Mouse (Mus musculus) neural tube, embryonic 12.5 days (tissue): ENCODE measurements at regions not wholly inside any gene's neighbourhood (a gene's known extent, or its start where the extent isn't known, plus 50 kb on each side); places are given as distances from the start of the nearest gene placed in this dataset.
A peak's percentile ranks its signal among the peaks of the same experiment; 100 is the strongest.

Source experiments
- ATAC-seq: fragments of 200-750 bp; cut with Nextera tagmentation; 2 replicates; pipeline ENCODE4 v1.8.0; 2017; ENCODE audit warnings: low read depth, mild to moderate bottlenecking, moderate TSS enrichment, moderate library complexity; ENCODE audit not compliant: low FRiP score
- H3K27ac ChIP-seq: fragments of 300-500 bp; sonication (generic); 2 replicates; pipeline ENCODE4 v1.5.1; 2016
- H3K27me3 ChIP-seq: fragments of 300-500 bp; sonication (generic); replicated peaks from 2 replicates; pipeline ENCODE4 v1.6.1; 2016; ENCODE audit warnings: mild to moderate bottlenecking
- H3K36me3 ChIP-seq: fragments of 300-500 bp; sonication (generic); 2 replicates; pipeline ENCODE4 v1.6.1; 2016; ENCODE audit warnings: mild to moderate bottlenecking
- H3K4me1 ChIP-seq: fragments of 300-500 bp; sonication (generic); 2 replicates; pipeline ENCODE4 v1.6.1; 2016
- H3K4me2 ChIP-seq: fragments of 300-500 bp; sonication (generic); replicated peaks from 2 replicates; pipeline ENCODE4 v1.6.1; 2016; ENCODE audit warnings: mild to moderate bottlenecking
- H3K4me3 ChIP-seq: fragments of 300-500 bp; sonication (generic); 2 replicates; pipeline ENCODE4 v1.5.1; 2016
- H3K9ac ChIP-seq: fragments of 300-500 bp; sonication (generic); 2 replicates; pipeline ENCODE4 v1.6.1; 2016; ENCODE audit warnings: mild to moderate bottlenecking
- H3K9me3 ChIP-seq: fragments of 300-500 bp; sonication (generic); 2 replicates; pipeline ENCODE4 v1.6.1; 2016; ENCODE audit warnings: mild to moderate bottlenecking
- WGBS: fragments of 180-500 bp; shearing (Covaris S2); methylation state at CpG from one replicate; pipeline ENCODE4 v1.1.7; 2016; 5-methylcytosine and 5-hydroxymethylcytosine counted together

DNA sequence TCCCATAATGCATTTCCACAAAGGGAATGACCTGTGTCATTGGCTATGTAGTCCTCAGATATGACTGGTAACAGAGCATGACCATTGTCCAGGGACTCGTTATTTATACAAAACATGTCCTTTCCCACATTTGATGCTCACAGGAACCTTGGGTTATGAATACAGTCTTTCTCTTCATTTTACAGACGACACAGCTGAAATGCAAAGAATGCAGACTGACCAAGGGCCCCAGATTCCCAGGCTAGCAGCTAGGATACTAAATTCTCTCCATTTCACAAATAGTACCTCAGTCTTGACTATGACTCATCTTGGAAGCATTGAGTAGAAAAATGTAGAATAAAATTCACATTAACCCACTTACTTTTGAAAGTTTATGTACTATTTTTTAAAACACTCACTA is 182.7 kb upstream of the Sox4 start:
- no peak overlapping the region for H3K9ac ChIP-seq
- 83% methylated on average over 2 of the region's 2 CpGs for WGBS
- no peaks in the 10 kb centered on the region for H3K27me3 ChIP-seq
- no peak for ATAC-seq
- H3K9me3 ChIP-seq, result no peaks in the 10 kb centered on the region
- no peak overlapping the region for H3K4me2 ChIP-seq
- no peaks in the 10 kb centered on the region for H3K4me1 ChIP-seq
- no peak overlapping the region for H3K27ac ChIP-seq
- no peaks in the 10 kb centered on the region for H3K36me3 ChIP-seq
- H3K4me3 ChIP-seq, result no peak overlapping the region

DNA sequence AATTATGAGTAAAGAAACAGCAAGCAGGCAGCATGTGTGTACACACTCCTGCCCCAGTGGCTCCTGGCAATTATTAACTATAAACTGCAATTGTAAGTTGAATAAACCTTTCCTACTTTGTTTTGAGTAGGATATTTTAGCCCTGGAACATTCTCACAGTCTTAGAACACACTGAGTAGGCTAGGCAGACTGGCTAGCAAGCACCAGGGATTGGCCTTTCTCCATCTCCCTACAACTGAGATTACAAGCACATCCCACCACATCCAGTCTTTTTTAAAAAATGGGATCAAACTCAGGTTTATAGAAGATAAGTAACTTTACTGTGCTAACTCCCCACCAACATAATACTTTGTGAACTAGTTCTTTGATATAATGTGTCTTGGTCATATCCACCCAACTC is 174.0 kb upstream of the Sox4 start:
- no peak for ATAC-seq
- Histone ChIP-seq H3K4me1 (no peaks in the 10 kb centered on the region), H3K36me3 (no peaks in the 10 kb centered on the region), H3K4me2 (no peak overlapping the region), H3K9ac (no peak overlapping the region), H3K4me3 (no peak overlapping the region), H3K27me3 (no peaks in the 10 kb centered on the region), H3K27ac (no peak overlapping the region), H3K9me3 (no peaks in the 10 kb centered on the region)

DNA sequence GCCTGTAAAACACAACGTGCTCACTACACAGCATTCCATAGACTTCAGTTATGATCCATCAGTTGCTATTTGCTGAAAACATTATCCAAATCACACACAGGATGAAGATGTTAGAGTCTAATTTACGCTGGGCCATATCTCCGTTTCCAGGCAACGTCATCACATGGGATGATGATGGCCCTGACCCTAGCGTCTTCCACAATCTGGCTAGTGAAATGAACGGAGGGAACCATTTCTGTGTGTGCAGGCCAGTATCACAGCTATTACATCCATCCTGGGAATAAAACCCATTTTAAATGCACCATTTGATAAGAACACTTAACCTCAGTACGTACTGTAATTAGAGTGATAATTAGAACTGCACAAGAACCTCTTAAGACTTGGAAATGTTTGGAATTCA is 170.0 kb upstream of the Sox4 start:
- no peak overlapping the region for H3K27ac ChIP-seq
- WGBS, result 69% methylated on average over 7 of the region's 7 CpGs

DNA sequence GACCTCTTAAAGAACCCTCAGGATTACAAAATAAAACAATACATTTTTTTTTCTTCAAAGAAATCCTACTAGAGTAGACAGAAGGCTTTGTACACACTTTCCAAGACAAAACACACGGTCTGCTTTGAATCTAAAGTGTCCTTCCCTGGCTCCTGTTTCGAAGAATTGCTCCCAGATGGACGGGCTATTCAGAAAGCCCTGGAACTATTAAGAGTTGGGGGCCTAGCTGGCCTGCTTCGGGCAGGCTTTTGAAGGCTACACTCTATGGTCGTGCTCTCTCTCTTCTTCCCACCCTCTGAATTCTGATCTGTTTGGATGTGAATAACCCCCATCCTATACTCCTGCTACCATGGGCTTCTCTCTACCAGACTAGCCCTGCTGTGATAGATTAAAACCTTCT is 167.6 kb upstream of the Sox4 start:
- no peak for ATAC-seq
- H3K27me3 ChIP-seq, result no peaks in the 10 kb centered on the region
- H3K36me3 ChIP-seq, result no peaks in the 10 kb centered on the region
- no peak overlapping the region for H3K4me2 ChIP-seq
- H3K4me3 ChIP-seq, result no peak overlapping the region
- H3K9me3 ChIP-seq, result no peaks in the 10 kb centered on the region
- H3K4me1 ChIP-seq, result no peaks in the 10 kb centered on the region
- no peak overlapping the region for H3K9ac ChIP-seq
- 89% methylated on average over 5 of the region's 5 CpGs for WGBS
- no peak overlapping the region for H3K27ac ChIP-seq

More for the DNA sequence above, 170.0 kb upstream of the Sox4 start:
- Histone ChIP-seq H3K27me3 (no peaks in the 10 kb centered on the region), H3K9ac (no peak overlapping the region), H3K9me3 (no peaks in the 10 kb centered on the region), H3K4me1 (no peaks in the 10 kb centered on the region), H3K4me2 (no peak overlapping the region), H3K36me3 (no peaks in the 10 kb centered on the region), H3K4me3 (no peak overlapping the region)
- no peak for ATAC-seq

DNA sequence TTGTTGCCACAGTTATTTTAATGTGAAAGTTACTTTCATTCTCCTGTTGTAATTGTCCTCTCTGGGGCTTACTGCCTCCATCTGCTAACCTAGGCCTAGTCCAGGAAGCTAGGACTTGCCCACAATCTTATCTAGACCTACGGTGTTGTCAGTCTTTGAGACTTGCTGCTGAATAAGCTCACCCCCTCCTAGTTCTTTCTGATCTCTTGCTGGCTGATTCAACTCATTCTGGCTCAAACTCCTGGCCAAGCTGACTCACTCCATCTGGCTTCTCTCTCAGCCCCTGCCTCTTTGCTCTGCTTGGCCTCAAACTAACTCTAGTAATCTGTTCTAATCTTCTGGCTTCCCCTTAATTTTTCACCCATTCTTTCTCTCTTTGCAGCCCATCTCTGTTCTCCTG is 165.8 kb upstream of the Sox4 start:
- no peaks in the 10 kb centered on the region for H3K27me3 ChIP-seq
- no peak overlapping the region for H3K9ac ChIP-seq
- H3K36me3 ChIP-seq, result no peaks in the 10 kb centered on the region
- no peak overlapping the region for H3K4me2 ChIP-seq
- H3K27ac ChIP-seq, result no peak overlapping the region
- no peak overlapping the region for H3K4me3 ChIP-seq
- no peak for ATAC-seq
- H3K9me3 ChIP-seq, result no peaks in the 10 kb centered on the region
- no peaks in the 10 kb centered on the region for H3K4me1 ChIP-seq
- 90% methylated on average over 1 of the region's 1 CpGs for WGBS

DNA sequence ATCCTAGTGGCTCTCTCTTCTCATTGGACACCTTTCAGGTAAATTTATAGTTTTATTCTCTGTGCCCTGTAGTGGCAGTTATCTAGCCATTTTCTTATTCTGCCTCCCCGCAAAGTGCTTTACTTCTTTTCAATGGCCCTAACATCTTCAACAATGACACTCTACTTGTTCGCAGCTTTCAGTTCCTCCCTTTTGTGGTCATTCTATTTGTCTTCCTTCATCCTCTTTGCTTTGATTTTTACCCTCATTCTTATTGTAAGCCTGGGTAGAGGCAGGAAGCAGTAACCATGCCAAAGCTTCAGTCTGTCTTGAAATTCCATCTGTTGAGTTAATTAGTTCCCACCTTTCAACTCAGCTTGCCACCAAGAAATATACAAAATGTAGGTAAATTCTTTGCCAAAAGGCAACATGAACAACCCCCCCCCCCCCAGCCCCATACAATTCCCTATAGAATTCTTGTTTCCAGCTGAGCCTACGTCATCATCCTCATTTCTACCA is 161.5 kb upstream of the Sox4 start:
- no peaks in the 10 kb centered on the region for H3K4me1 ChIP-seq
- H3K27ac ChIP-seq, result no peak overlapping the region
- 78% methylated on average over 3 of the region's 3 CpGs for WGBS
- H3K9ac ChIP-seq, result no peak overlapping the region
- H3K4me3 ChIP-seq, result no peak overlapping the region
- H3K4me2 ChIP-seq, result no peak overlapping the region
- no peaks in the 10 kb centered on the region for H3K27me3 ChIP-seq
- no peaks in the 10 kb centered on the region for H3K9me3 ChIP-seq
- no peaks in the 10 kb centered on the region for H3K36me3 ChIP-seq
- no peak for ATAC-seq

DNA sequence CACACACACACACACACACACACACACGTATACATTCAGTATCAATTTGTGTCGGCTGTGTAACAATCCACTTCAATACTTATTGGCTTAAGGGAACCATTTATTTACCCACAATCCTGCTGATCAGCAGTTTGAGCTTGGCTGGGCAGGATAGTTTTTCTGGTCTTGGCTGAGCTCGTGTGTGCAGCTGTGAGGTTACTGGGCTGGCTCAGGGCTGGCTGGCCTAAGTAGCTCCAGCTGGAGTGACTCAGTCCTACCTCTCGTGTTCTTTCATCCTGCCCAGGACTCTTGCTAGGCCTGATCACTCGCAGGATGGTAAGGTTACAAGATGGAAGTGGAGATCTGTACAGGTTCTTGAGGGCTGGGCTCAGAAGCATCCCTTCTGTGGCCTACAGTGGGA is 156.6 kb upstream of the Sox4 start:
- Histone ChIP-seq H3K36me3 (no peaks in the 10 kb centered on the region), H3K4me2 (no peak overlapping the region), H3K4me1 (no peaks in the 10 kb centered on the region), H3K9me3 (no peaks in the 10 kb centered on the region), H3K9ac (no peak overlapping the region), H3K27ac (no peak overlapping the region), H3K4me3 (no peak overlapping the region), H3K27me3 (no peaks in the 10 kb centered on the region)
- no peak for ATAC-seq
- WGBS, result 77% methylated on average over 5 of the region's 5 CpGs

DNA sequence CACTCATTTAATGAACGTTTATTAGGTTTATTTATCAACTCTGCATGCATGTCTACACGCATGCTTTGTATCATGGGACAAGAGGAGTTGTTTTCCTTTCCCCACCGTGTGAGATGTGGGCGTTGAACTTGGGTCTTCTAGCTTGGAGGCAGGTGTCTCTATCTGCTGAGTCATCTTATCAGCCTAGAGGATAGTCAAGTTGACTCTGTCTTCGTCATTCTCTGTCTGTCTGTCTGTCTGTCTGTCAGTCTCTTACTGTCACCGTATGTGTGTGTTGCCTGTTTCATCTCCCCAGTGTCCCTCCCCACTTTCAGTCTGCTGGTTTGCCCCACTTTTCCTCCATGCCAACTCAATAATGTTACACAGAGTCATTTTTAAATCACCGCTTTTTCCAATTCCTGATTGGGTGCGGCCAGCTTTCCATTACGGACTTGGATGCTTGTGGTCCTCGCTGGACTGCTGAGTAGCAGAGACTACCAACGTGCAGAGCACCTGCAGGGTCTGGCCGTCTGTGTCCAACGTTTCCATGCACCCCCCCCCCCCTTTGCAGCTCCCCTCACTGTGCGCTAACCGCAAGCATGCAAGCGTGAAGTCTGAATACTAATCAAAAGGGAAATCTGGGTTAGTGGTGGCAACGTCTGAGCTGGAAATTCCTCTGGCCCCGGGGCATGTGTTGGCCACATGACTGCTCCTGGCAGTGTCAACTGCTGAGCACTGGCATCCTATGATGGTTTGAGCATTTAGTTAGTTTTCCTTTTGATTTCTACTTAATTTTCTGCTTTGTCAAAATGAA is 155.7 kb upstream of the Sox4 start:
- H3K9me3 ChIP-seq, result no peaks in the 10 kb centered on the region
- H3K27me3 ChIP-seq, result no peaks in the 10 kb centered on the region
- no peak overlapping the region for H3K9ac ChIP-seq
- WGBS, result 78% methylated on average over 18 of the region's 18 CpGs
- H3K36me3 ChIP-seq, result no peaks in the 10 kb centered on the region
- H3K4me2 ChIP-seq, result no peak overlapping the region
- H3K4me1 ChIP-seq, result no peaks in the 10 kb centered on the region
- no peak for ATAC-seq
- H3K27ac ChIP-seq, result no peak overlapping the region
- H3K4me3 ChIP-seq, result no peak overlapping the region

DNA sequence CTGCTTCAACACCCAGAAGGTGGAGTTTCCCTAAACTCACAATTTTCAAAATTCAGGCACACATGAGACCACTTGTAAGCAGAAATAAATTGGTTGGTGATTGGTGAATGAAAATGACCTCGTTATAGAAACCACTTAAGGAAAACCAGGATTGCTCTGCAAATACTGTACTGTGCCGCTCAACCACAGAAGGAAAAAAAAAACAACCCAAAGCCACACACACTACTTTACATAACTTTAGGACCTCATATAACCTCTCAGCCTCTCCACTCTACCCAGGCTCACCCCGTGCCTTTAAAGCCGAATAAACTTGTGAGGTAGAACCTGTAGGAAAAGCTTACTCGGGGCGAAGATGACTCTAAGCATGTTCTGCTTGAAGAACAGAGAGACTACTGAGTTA is 154.7 kb upstream of the Sox4 start:
- H3K9me3 ChIP-seq, result no peaks in the 10 kb centered on the region
- H3K4me3 ChIP-seq, result no peak overlapping the region
- no peaks in the 10 kb centered on the region for H3K4me1 ChIP-seq
- H3K9ac ChIP-seq, result no peak overlapping the region
- WGBS, result 92% methylated on average over 6 of the region's 6 CpGs
- no peaks in the 10 kb centered on the region for H3K36me3 ChIP-seq
- no peak overlapping the region for H3K4me2 ChIP-seq
- ATAC-seq, result no peak
- H3K27me3 ChIP-seq, result no peaks in the 10 kb centered on the region
- no peak overlapping the region for H3K27ac ChIP-seq

DNA sequence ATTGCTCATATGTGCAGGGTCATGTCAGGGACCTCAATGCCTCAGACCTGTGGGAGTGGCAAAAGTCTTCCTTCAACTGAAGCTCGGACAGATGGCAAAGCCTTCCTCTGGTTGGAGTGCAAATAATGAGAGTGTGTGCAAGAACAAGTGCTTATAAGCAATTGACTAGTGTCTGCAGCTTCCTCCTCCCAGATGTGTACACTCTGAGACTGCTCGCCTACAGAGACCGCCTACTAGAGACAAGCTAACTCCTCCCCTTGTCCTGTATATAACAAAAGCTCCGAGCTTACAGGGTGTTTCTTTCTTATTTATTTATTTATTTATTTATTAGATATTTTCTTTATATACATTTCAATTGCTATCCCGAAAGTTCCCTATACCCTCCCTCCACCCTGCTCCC is 138.7 kb upstream of the Sox4 start:
- H3K27me3 ChIP-seq, result no peaks in the 10 kb centered on the region
- no peak overlapping the region for H3K4me2 ChIP-seq
- H3K36me3 ChIP-seq, result no peaks in the 10 kb centered on the region
- ATAC-seq, result no peak
- H3K9me3 ChIP-seq, result no peaks in the 10 kb centered on the region
- no peak overlapping the region for H3K4me3 ChIP-seq
- WGBS, result 95% methylated on average over 5 of the region's 5 CpGs
- no peaks in the 10 kb centered on the region for H3K4me1 ChIP-seq
- no peak overlapping the region for H3K9ac ChIP-seq
- H3K27ac ChIP-seq, result no peak overlapping the region

DNA sequence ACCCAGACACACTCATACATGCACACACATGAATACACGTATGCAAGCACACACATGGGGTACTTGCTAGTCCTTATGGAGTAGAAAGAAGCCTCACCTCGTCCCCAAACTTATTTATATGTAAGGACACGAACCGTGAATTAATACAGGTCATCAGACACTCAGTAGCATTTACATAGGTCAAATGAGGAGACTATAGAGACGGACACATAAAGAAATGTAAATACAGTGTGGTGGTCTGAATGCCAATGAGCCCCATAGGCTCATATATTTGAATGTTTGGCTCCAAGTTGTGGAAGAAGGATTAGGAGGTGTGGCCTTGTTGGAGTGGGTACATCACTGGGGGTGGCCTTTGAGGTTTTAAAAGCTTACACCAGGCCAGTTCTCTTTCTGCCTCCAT is 133.3 kb upstream of the Sox4 start:
- no peaks in the 10 kb centered on the region for H3K27me3 ChIP-seq
- no peaks in the 10 kb centered on the region for H3K36me3 ChIP-seq
- peak; percentile 21; the same call in 1 of the 2 replicates for ATAC-seq
- no peaks in the 10 kb centered on the region for H3K9me3 ChIP-seq
- H3K4me3 ChIP-seq, result no peak overlapping the region
- H3K27ac ChIP-seq, result no peak overlapping the region
- no peak overlapping the region for H3K9ac ChIP-seq
- H3K4me2 ChIP-seq, result no peak overlapping the region
- no peaks in the 10 kb centered on the region for H3K4me1 ChIP-seq
- 54% methylated on average over 5 of the region's 5 CpGs for WGBS

DNA sequence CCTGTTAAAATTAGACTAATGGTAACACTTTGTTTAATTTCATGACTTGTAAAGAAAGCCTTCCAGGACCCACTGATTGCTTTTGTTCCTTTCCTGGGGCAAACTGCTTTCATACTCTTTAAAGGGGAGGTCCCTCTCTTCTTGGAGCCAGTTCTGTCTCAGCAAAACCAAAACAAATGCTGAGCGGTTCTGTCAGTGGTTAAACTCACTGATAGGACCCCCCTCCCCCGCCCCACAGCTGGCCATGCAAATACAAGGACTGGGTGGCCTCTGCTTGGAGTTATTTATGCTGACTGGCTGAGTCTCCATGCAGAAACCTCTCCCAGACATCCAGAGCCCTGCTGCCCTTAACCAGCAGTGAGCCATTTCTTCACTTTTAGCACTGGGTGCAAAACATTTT is 127.6 kb upstream of the Sox4 start:
- 19% methylated on average over 2 of the region's 2 CpGs for WGBS
- H3K4me3 ChIP-seq, result no peak overlapping the region
- ATAC-seq, result no peak

DNA sequence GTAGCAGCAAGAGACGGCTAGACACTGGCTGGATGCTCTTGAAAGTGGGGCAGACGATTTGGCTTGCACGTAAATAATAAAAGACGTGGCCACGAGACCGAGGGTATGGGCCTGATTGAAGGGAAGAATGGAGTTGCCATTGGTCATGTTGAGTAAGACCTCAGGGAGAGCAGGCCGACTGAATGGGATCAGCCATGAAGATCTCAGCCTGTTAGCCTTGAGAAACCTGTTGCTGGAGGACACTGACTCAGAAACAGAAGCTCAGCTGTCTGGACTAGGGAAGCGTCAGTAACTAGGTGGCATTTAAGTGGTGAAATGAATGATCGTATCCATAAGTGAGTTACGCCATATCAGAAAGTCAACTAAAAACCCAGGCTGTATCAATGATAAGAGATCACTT is 126.3 kb upstream of the Sox4 start:
- 94% methylated on average over 10 of the region's 10 CpGs for WGBS
- Histone ChIP-seq H3K9me3 (no peaks in the 10 kb centered on the region), H3K36me3 (no peaks in the 10 kb centered on the region), H3K4me1 (no peaks in the 10 kb centered on the region), H3K27me3 (no peaks in the 10 kb centered on the region), H3K9ac (no peak overlapping the region), H3K4me2 (no peak overlapping the region), H3K27ac (no peak overlapping the region), H3K4me3 (no peak overlapping the region)
- ATAC-seq, result no peak

More for the DNA sequence above, 127.6 kb upstream of the Sox4 start:
- H3K9ac ChIP-seq, result no peak overlapping the region
- H3K9me3 ChIP-seq, result no peaks in the 10 kb centered on the region
- H3K36me3 ChIP-seq, result no peaks in the 10 kb centered on the region
- H3K4me2 ChIP-seq, result no peak overlapping the region
- H3K27me3 ChIP-seq, result no peaks in the 10 kb centered on the region
- H3K4me1 ChIP-seq, result no peaks in the 10 kb centered on the region
- no peak overlapping the region for H3K27ac ChIP-seq
